Mouse (Mus musculus): ENCODE measurements around the gene Aff3. TPM values are rescaled to one million over a fixed set of nuclear protein-coding genes. Genes with fewer than 3 reads are reported as not detected.

The Aff3 gene
- polyA plus RNA-seq, 1 experiment: not detected

DNA sequence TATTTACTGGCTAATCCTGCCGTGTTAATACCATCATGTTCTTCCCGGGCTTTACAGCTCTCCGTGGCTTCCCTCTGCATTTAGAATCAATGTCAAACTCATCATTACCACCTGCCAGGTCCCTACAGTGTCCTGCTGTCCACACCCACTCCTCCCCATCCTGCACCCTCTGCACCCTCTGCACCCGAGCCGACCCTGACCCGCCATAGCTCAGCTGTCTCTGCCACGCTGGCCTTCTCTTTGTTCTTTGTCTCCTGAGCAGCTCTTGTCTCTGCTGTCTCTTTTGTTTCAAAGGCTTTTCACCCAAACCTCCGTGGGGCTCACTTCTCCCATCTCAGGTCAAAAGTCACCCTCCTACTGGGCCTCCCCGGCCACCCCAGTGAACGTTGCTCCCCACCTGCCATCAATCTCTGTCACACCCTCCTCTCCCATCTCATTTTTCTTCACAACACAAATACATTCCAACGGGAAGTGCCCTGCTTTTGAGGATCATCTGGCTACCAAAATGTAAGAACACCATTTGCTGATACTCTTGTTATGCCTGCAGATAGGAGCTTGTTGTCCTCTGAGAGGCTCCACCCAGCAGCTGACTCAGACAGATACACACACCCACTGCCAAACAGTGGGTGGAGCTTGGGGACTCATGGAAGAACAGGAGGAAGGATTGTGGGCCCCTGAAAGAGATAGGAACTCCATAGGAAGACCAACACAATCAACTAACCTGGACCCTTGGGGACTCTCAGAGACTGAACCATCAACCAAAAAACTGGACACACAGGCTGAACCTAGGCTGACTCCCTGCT, 102.2 kb downstream of the Aff3 start:
- Histone ChIP-seq H3K4me1 (ENCODE audit: control insufficient read depth, insufficient read depth, low read length) (peaks cover 16% of the 10 kb centered on the region), H3K27ac (ENCODE audit: insufficient read depth, low read depth, low read length) (no peak overlapping the region), H3K4me3 (ENCODE audit: insufficient read depth, low read depth, low read length) (no peak overlapping the region)
- WGBS: 24% methylated on average over 11 of the region's 11 CpGs
- TF ChIP-seq POLR2A (IDR thresholded peaks at IDR 0.05; ENCODE audit: insufficient read depth, low read depth, low read length): no peak
- no peak for TF ChIP-seq CTCF (IDR thresholded peaks at IDR 0.05; ENCODE audit: insufficient read depth, low read depth, low read length)

- no peak for TF ChIP-seq POLR2A (IDR thresholded peaks at IDR 0.05; ENCODE audit: insufficient read depth, low read depth, low read length)
- WGBS: 85% methylated on average over 7 of the region's 7 CpGs
- peaks cover 16% of the 10 kb centered on the region for H3K4me1 ChIP-seq (ENCODE audit: control insufficient read depth, insufficient read depth, low read length)
- no peak overlapping the region for H3K4me3 ChIP-seq (ENCODE audit: insufficient read depth, low read depth, low read length)
- H3K27ac ChIP-seq (ENCODE audit: insufficient read depth, low read depth, low read length): no peak overlapping the region
Measured at GRCm38 (mm10) chr1:38561331-38561730, 103.4 kb downstream of the Aff3 start.

DNA sequence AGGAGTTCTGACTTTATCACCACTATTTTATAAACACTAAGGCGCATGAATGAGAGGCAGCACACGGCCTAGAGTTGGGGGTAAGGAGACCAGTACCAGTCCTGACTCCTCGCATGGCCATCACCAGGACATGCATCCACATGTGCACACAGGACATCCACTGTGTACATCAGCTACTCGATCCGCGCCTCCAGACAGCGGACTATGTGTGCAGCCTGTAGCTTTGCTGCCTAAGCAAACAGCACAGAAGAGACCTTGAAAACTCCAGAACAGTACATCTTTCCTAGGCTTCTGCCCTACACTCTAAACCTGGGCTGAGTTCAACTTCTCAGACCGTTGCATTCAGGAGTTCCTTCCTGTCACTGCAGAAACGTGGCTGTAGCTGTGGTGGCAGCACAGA, 104.1 kb downstream of the Aff3 start:
- TF ChIP-seq CTCF (IDR thresholded peaks at IDR 0.05; ENCODE audit: insufficient read depth, low read depth, low read length): no peak
- no peak for TF ChIP-seq POLR2A (IDR thresholded peaks at IDR 0.05; ENCODE audit: insufficient read depth, low read depth, low read length)
- 92% methylated on average over 9 of the region's 9 CpGs for WGBS
- Histone ChIP-seq H3K4me3 (ENCODE audit: insufficient read depth, low read depth, low read length) (no peak overlapping the region), H3K4me1 (ENCODE audit: control insufficient read depth, insufficient read depth, low read length) (peaks cover 12% of the 10 kb centered on the region), H3K27ac (ENCODE audit: insufficient read depth, low read depth, low read length) (no peak overlapping the region)

GRCm38 (mm10) chr1:38557615-38558014, 107.1 kb downstream of the Aff3 start:
- WGBS: 94% methylated on average over 8 of the region's 8 CpGs
- peaks cover 4% of the 10 kb centered on the region for H3K4me1 ChIP-seq (ENCODE audit: control insufficient read depth, insufficient read depth, low read length)
- no peak overlapping the region for H3K27ac ChIP-seq (ENCODE audit: insufficient read depth, low read depth, low read length)
- H3K4me3 ChIP-seq (ENCODE audit: insufficient read depth, low read depth, low read length): no peak overlapping the region
- no peak for TF ChIP-seq CTCF (IDR thresholded peaks at IDR 0.05; ENCODE audit: insufficient read depth, low read depth, low read length)
- no peak for TF ChIP-seq POLR2A (IDR thresholded peaks at IDR 0.05; ENCODE audit: insufficient read depth, low read depth, low read length)

DNA sequence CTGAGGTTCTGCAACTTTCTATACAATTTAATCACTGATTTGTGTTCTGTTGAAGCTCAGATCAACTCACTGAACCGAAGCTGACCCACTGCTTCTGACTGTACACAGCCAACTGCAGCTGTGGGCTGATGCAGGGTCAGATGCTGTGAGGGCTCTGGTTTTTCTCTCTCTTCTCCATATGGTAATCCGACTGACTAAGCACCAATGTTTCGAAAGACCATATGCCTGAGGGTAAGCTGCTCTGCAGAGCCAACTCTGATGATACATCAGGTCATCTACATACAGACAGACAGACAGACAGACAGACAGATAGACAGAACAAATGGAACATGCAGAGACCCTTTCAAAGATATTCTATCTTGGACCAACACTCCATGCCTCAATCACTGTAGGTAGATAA, 110.2 kb downstream of the Aff3 start:
- Histone ChIP-seq H3K4me1 (ENCODE audit: control insufficient read depth, insufficient read depth, low read length) (no peaks in the 10 kb centered on the region; the same call in 1 of the 2 replicates), H3K27ac (ENCODE audit: insufficient read depth, low read depth, low read length) (no peak overlapping the region), H3K4me3 (ENCODE audit: insufficient read depth, low read depth, low read length) (no peak overlapping the region)
- WGBS: 79% methylated on average over 3 of the region's 3 CpGs
- no peak for TF ChIP-seq CTCF (IDR thresholded peaks at IDR 0.05; ENCODE audit: insufficient read depth, low read depth, low read length)
- TF ChIP-seq POLR2A (IDR thresholded peaks at IDR 0.05; ENCODE audit: insufficient read depth, low read depth, low read length): no peak

GRCm38 (mm10) chr1:38553090-38553489, 111.7 kb downstream of the Aff3 start:
- WGBS: 68% methylated on average over 6 of the region's 6 CpGs
- Histone ChIP-seq H3K27ac (ENCODE audit: insufficient read depth, low read depth, low read length) (no peak overlapping the region), H3K4me3 (ENCODE audit: insufficient read depth, low read depth, low read length) (no peak overlapping the region), H3K4me1 (ENCODE audit: control insufficient read depth, insufficient read depth, low read length) (no peaks in the 10 kb centered on the region; the same call in 1 of the 2 replicates)
- no peak for TF ChIP-seq CTCF (IDR thresholded peaks at IDR 0.05; ENCODE audit: insufficient read depth, low read depth, low read length)
- TF ChIP-seq POLR2A (IDR thresholded peaks at IDR 0.05; ENCODE audit: insufficient read depth, low read depth, low read length): no peak

GRCm38 (mm10) chr1:38550579-38550978, 114.2 kb downstream of the Aff3 start:
- WGBS: 78% methylated on average over 13 of the region's 13 CpGs
- Histone ChIP-seq H3K4me1 (ENCODE audit: control insufficient read depth, insufficient read depth, low read length) (no peaks in the 10 kb centered on the region; the same call in 1 of the 2 replicates), H3K4me3 (ENCODE audit: insufficient read depth, low read depth, low read length) (no peak overlapping the region), H3K27ac (ENCODE audit: insufficient read depth, low read depth, low read length) (no peak overlapping the region)
- TF ChIP-seq POLR2A (IDR thresholded peaks at IDR 0.05; ENCODE audit: insufficient read depth, low read depth, low read length) (no peak), CTCF (IDR thresholded peaks at IDR 0.05; ENCODE audit: insufficient read depth, low read depth, low read length) (no peak)

GRCm38 (mm10) chr1:38548671-38549661, 115.8 kb downstream of the Aff3 start:
- WGBS: 75% methylated on average over 8 of the region's 8 CpGs
- Histone ChIP-seq H3K4me3 (ENCODE audit: insufficient read depth, low read depth, low read length) (no peak overlapping the region), H3K4me1 (ENCODE audit: control insufficient read depth, insufficient read depth, low read length) (no peaks in the 10 kb centered on the region), H3K27ac (ENCODE audit: insufficient read depth, low read depth, low read length) (no peak overlapping the region)
- TF ChIP-seq POLR2A (IDR thresholded peaks at IDR 0.05; ENCODE audit: insufficient read depth, low read depth, low read length) (no peak), CTCF (IDR thresholded peaks at IDR 0.05; ENCODE audit: insufficient read depth, low read depth, low read length) (no peak)

GRCm38 (mm10) chr1:38547685-38548084, 117.1 kb downstream of the Aff3 start:
- 92% methylated on average over 9 of the region's 9 CpGs for WGBS
- peaks cover 4% of the 10 kb centered on the region for H3K4me1 ChIP-seq (ENCODE audit: control insufficient read depth, insufficient read depth, low read length)
- no peak for TF ChIP-seq POLR2A (IDR thresholded peaks at IDR 0.05; ENCODE audit: insufficient read depth, low read depth, low read length)
- no peak for TF ChIP-seq CTCF (IDR thresholded peaks at IDR 0.05; ENCODE audit: insufficient read depth, low read depth, low read length)

More at GRCm38 (mm10) chr1:38547685-38548084, 117.1 kb downstream of the Aff3 start:
- no peak overlapping the region for H3K27ac ChIP-seq (ENCODE audit: insufficient read depth, low read depth, low read length)
- no peak overlapping the region for H3K4me3 ChIP-seq (ENCODE audit: insufficient read depth, low read depth, low read length)
